Mouse (Mus musculus) stomach, postnatal 0 days (tissue): ENCODE measurements around the gene Cth. TPM values are rescaled to one million over a fixed set of nuclear protein-coding genes. Genes with fewer than 3 reads are reported as not detected.

Experiments used
- ATAC-seq: fragments of 200-750 bp; cut with Nextera tagmentation; 2 replicates; pipeline ENCODE4 v1.8.0; 2017; ENCODE audit not compliant: low FRiP score, low TSS enrichment
- DNase-seq: peaks from one replicate; pipeline ENCODE4 v3.0.0-alpha.2; 2016; ENCODE audit warnings: low spot score
- H3K27ac ChIP-seq: fragments of 300-500 bp; sonication (generic); replicated peaks from 2 replicates; pipeline ENCODE4 v1.5.1; 2014; ENCODE audit warnings: mild to moderate bottlenecking, control low read depth
- H3K27me3 ChIP-seq: fragments of 300-500 bp; sonication (generic); 2 replicates; pipeline ENCODE4 v1.6.1; 2014; ENCODE audit warnings: low read length; ENCODE audit not compliant: control insufficient read depth, insufficient read depth
- H3K36me3 ChIP-seq: fragments of 300-500 bp; sonication (generic); 2 replicates; pipeline ENCODE4 v1.6.1; 2014; ENCODE audit warnings: low read length, mixed read lengths; ENCODE audit not compliant: control insufficient read depth, insufficient read depth
- H3K4me1 ChIP-seq: fragments of 300-500 bp; sonication (generic); replicated peaks from 2 replicates; pipeline ENCODE4 v1.6.1; 2014; ENCODE audit warnings: antibody characterized with exemption; ENCODE audit not compliant: control insufficient read depth, insufficient read depth
- H3K4me2 ChIP-seq: fragments of 300-500 bp; sonication (generic); replicated peaks from 2 replicates; pipeline ENCODE4 v1.6.1; 2014; ENCODE audit warnings: low read depth, mild to moderate bottlenecking, control low read depth, moderate library complexity
- H3K4me3 ChIP-seq: fragments of 300-500 bp; sonication (generic); 2 replicates; pipeline ENCODE4 v1.5.1; 2014; ENCODE audit warnings: low read depth, low read length, control low read depth
- H3K9ac ChIP-seq: fragments of 300-500 bp; sonication (generic); 2 replicates; pipeline ENCODE4 v1.6.1; 2014; ENCODE audit warnings: mild to moderate bottlenecking, low read length, control low read depth, mixed read lengths
- H3K9me3 ChIP-seq: fragments of 300-500 bp; sonication (generic); 2 replicates; pipeline ENCODE4 v1.6.1; 2016; ENCODE audit warnings: low read length; ENCODE audit not compliant: control insufficient read depth
- CTCF ChIP-seq: IDR thresholded peaks from 2 replicates; pipeline ENCODE4 v1.5.1; 2016; ENCODE audit warnings: antibody characterized with exemption, low read depth, mild to moderate bottlenecking, moderate library complexity
- EP300 ChIP-seq: optimal IDR thresholded peaks from 2 replicates; pipeline ENCODE3; 2016; ENCODE audit warnings: antibody characterized with exemption
- WGBS: fragments of 180-500 bp; shearing (Covaris S2); extraction: QIAGEN DNeasy Blood & Tissue Kit; methylation state at CpG from one replicate; pipeline ENCODE4 v1.1.7; 2014; 5-methylcytosine and 5-hydroxymethylcytosine counted together
- polyA plus RNA-seq: library from polyadenylated mRNA; unstranded; fragments of >200 nt; fragmentation: Nextera tagmentation; extraction: Ambion mirVana; gene quantifications from 2 replicates; pipeline ENCODE4 v1.2.1, GENCODE M21; 2015

The Cth gene
- polyA plus RNA-seq, result 8.5 and 9.3 TPM in 2 replicates

- ATAC-seq (peak; percentile 100), DNase-seq (peak; percentile 94)
- peak within 1 kb of the TSS; percentile 92 for H3K4me2 ChIP-seq
- H3K27me3 ChIP-seq, result no peaks in the 10 kb centered on the region
- WGBS, result 1% methylated on average over 28 of the region's 30 CpGs
- H3K9ac ChIP-seq, result peak within 1 kb of the TSS; percentile 59
- peak within 1 kb of the TSS; percentile 56 for H3K4me3 ChIP-seq
- H3K36me3 ChIP-seq, result no peaks in the 10 kb centered on the region
- peak within 1 kb of the TSS; percentile 49 for H3K27ac ChIP-seq
- no peaks in the 10 kb centered on the region; the same call in 1 of the 2 replicates for H3K4me1 ChIP-seq
- TF ChIP-seq CTCF (peak; percentile 14; the same call in 1 of the 2 replicates), EP300 (no peak)
- H3K9me3 ChIP-seq, result no peaks in the 10 kb centered on the region
Measured at GRCm38 (mm10) chr3:157924692-157925328, at the start of gene Cth. Gene Cth, minus strand, starts transcription at chr3:157925077.

- Histone ChIP-seq H3K27me3 (no peaks in the 10 kb centered on the region), H3K9me3 (no peaks in the 10 kb centered on the region), H3K4me1 (no peaks in the 10 kb centered on the region), H3K9ac (no peak overlapping the region), H3K4me3 (no peak overlapping the region), H3K36me3 (no peaks in the 10 kb centered on the region), H3K4me2 (no peak overlapping the region), H3K27ac (no peak overlapping the region)
- ATAC-seq (no peak), DNase-seq (no peak)
- no peak; the same call in 1 of the 2 replicates for TF ChIP-seq CTCF
- no peak for TF ChIP-seq EP300
- WGBS, result 96% methylated on average over 2 of the region's 2 CpGs
Measured at GRCm38 (mm10) chr3:157973236-157973635, 48.4 kb upstream of the Cth start.

- H3K4me2 ChIP-seq, result no peak overlapping the region
- H3K27me3 ChIP-seq, result no peaks in the 10 kb centered on the region
- no peaks in the 10 kb centered on the region for H3K36me3 ChIP-seq
- no peak for DNase-seq
- H3K27ac ChIP-seq, result no peak overlapping the region
- no peak overlapping the region for H3K4me3 ChIP-seq
- no peak for ATAC-seq
- no peak overlapping the region for H3K9ac ChIP-seq
- H3K9me3 ChIP-seq, result no peaks in the 10 kb centered on the region
- H3K4me1 ChIP-seq, result no peaks in the 10 kb centered on the region
- TF ChIP-seq CTCF (no peak), EP300 (no peak)
- 97% methylated on average over 2 of the region's 2 CpGs for WGBS
Measured at GRCm38 (mm10) chr3:157971151-157971550, 46.3 kb upstream of the Cth start.

- ATAC-seq (no peak), DNase-seq (no peak)
- Histone ChIP-seq H3K4me3 (no peak overlapping the region), H3K4me1 (no peaks in the 10 kb centered on the region), H3K9ac (no peak overlapping the region), H3K9me3 (no peaks in the 10 kb centered on the region), H3K36me3 (no peaks in the 10 kb centered on the region), H3K27me3 (no peaks in the 10 kb centered on the region), H3K4me2 (no peak overlapping the region), H3K27ac (no peak overlapping the region)
- no peak for TF ChIP-seq CTCF
- TF ChIP-seq EP300, result no peak
Measured at GRCm38 (mm10) chr3:157957320-157957719, 32.4 kb upstream of the Cth start.

- H3K27ac ChIP-seq, result no peak overlapping the region
- no peak overlapping the region for H3K9ac ChIP-seq
- no peaks in the 10 kb centered on the region for H3K4me1 ChIP-seq
- no peaks in the 10 kb centered on the region for H3K36me3 ChIP-seq
- ATAC-seq, result no peak
- H3K4me2 ChIP-seq, result no peak overlapping the region
- H3K9me3 ChIP-seq, result no peaks in the 10 kb centered on the region
- DNase-seq, result no peak
- no peak overlapping the region for H3K4me3 ChIP-seq
- TF ChIP-seq EP300 (no peak), CTCF (no peak)
- no peaks in the 10 kb centered on the region for H3K27me3 ChIP-seq
- WGBS, result 96% methylated on average over 3 of the region's 3 CpGs
Measured at GRCm38 (mm10) chr3:157956201-157956600, 31.3 kb upstream of the Cth start.

- no peaks in the 10 kb centered on the region for H3K36me3 ChIP-seq
- no peak for TF ChIP-seq CTCF
- TF ChIP-seq EP300, result no peak
Measured at GRCm38 (mm10) chr3:157955466-157955865, 30.6 kb upstream of the Cth start.

More at GRCm38 (mm10) chr3:157955466-157955865, 30.6 kb upstream of the Cth start:
- Histone ChIP-seq H3K9ac (no peak overlapping the region), H3K27me3 (no peaks in the 10 kb centered on the region), H3K9me3 (no peaks in the 10 kb centered on the region), H3K4me3 (no peak overlapping the region), H3K4me2 (no peak overlapping the region), H3K4me1 (no peaks in the 10 kb centered on the region), H3K27ac (no peak overlapping the region)
- ATAC-seq (no peak), DNase-seq (no peak)
- 82% methylated on average over 2 of the region's 2 CpGs for WGBS
